Mouse (Mus musculus) neural tube, embryonic 12.5 days (tissue): ENCODE results near the gene Gm20388. TPM values are rescaled to one million over a fixed set of nuclear protein-coding genes. Genes with fewer than 3 reads are reported as not detected.

Source experiments
- ATAC-seq: fragments of 200-750 bp; cut with Nextera tagmentation; 2 replicates; pipeline ENCODE4 v1.8.0; 2017; ENCODE audit warnings: low read depth, mild to moderate bottlenecking, moderate TSS enrichment, moderate library complexity; ENCODE audit not compliant: low FRiP score
- H3K27ac ChIP-seq: fragments of 300-500 bp; sonication (generic); 2 replicates; pipeline ENCODE4 v1.5.1; 2016
- H3K27me3 ChIP-seq: fragments of 300-500 bp; sonication (generic); replicated peaks from 2 replicates; pipeline ENCODE4 v1.6.1; 2016; ENCODE audit warnings: mild to moderate bottlenecking
- H3K36me3 ChIP-seq: fragments of 300-500 bp; sonication (generic); 2 replicates; pipeline ENCODE4 v1.6.1; 2016; ENCODE audit warnings: mild to moderate bottlenecking
- H3K4me1 ChIP-seq: fragments of 300-500 bp; sonication (generic); 2 replicates; pipeline ENCODE4 v1.6.1; 2016
- H3K4me2 ChIP-seq: fragments of 300-500 bp; sonication (generic); replicated peaks from 2 replicates; pipeline ENCODE4 v1.6.1; 2016; ENCODE audit warnings: mild to moderate bottlenecking
- H3K4me3 ChIP-seq: fragments of 300-500 bp; sonication (generic); 2 replicates; pipeline ENCODE4 v1.5.1; 2016
- H3K9ac ChIP-seq: fragments of 300-500 bp; sonication (generic); 2 replicates; pipeline ENCODE4 v1.6.1; 2016; ENCODE audit warnings: mild to moderate bottlenecking
- H3K9me3 ChIP-seq: fragments of 300-500 bp; sonication (generic); 2 replicates; pipeline ENCODE4 v1.6.1; 2016; ENCODE audit warnings: mild to moderate bottlenecking
- WGBS: fragments of 180-500 bp; shearing (Covaris S2); methylation state at CpG from one replicate; pipeline ENCODE4 v1.1.7; 2016; 5-methylcytosine and 5-hydroxymethylcytosine counted together
- polyA plus RNA-seq: library from polyadenylated mRNA; unstranded; fragments of >200 nt; fragmentation: Nextera tagmentation; extraction: Ambion mirVana; gene quantifications from 2 replicates; pipeline ENCODE4 v1.2.1, GENCODE M21; 2016

Gene Gm20388
- polyA plus RNA-seq, 1 experiment from 2014 or later, result not detected

GRCm38 (mm10) chr8:122803906-122804761 lies 2893.5 kb downstream of the Gm20388 start:
- H3K27ac ChIP-seq, result peak overlapping the region; percentile 86
- WGBS, result 7% methylated on average over 15 of the region's 15 CpGs
- H3K36me3 ChIP-seq, result peaks cover 4% of the 10 kb centered on the region; the same call in 1 of the 2 replicates
- H3K9me3 ChIP-seq, result no peaks in the 10 kb centered on the region
- H3K4me3 ChIP-seq, result no peak overlapping the region
- 0 out of 2 replicates have a peak overlapping the region, but pooled peaks have one; percentile 14 for H3K9ac ChIP-seq
- ATAC-seq, result peak; percentile 85
- H3K27me3 ChIP-seq, result no peaks in the 10 kb centered on the region
- peak overlapping the region; percentile 37 for H3K4me2 ChIP-seq
- peaks cover 58% of the 10 kb centered on the region for H3K4me1 ChIP-seq

GRCm38 (mm10) chr8:122805349-122805748 lies 2894.7 kb downstream of the Gm20388 start:
- no peak overlapping the region for H3K4me2 ChIP-seq
- no peaks in the 10 kb centered on the region for H3K27me3 ChIP-seq
- no peak overlapping the region for H3K9ac ChIP-seq
- ATAC-seq, result peak; percentile 43; the same call in 1 of the 2 replicates
- peaks cover 61% of the 10 kb centered on the region for H3K4me1 ChIP-seq
- H3K9me3 ChIP-seq, result no peaks in the 10 kb centered on the region
- no peaks in the 10 kb centered on the region for H3K36me3 ChIP-seq
- WGBS, result 22% methylated on average over 3 of the region's 3 CpGs
- H3K27ac ChIP-seq, result no peak overlapping the region
- no peak overlapping the region for H3K4me3 ChIP-seq

- no peaks in the 10 kb centered on the region for H3K9me3 ChIP-seq
- 50% methylated on average over 7 of the region's 7 CpGs for WGBS
- H3K4me1 ChIP-seq, result peaks cover 76% of the 10 kb centered on the region
- peak overlapping the region; percentile 79 for H3K27ac ChIP-seq
- H3K4me3 ChIP-seq, result no peak overlapping the region
- H3K36me3 ChIP-seq, result no peaks in the 10 kb centered on the region
- no peak for ATAC-seq
- no peaks in the 10 kb centered on the region for H3K27me3 ChIP-seq
- no peak overlapping the region for H3K9ac ChIP-seq
- 0 out of 2 replicates have a peak overlapping the region, but pooled peaks have one; percentile 7 for H3K4me2 ChIP-seq
Observed at GRCm38 (mm10) chr8:122806956-122807538, 2896.4 kb downstream of the Gm20388 start.

GRCm38 (mm10) chr8:122807907-122808306 lies 2897.3 kb downstream of the Gm20388 start:
- Histone ChIP-seq H3K9me3 (no peaks in the 10 kb centered on the region), H3K4me1 (peaks cover 79% of the 10 kb centered on the region), H3K4me3 (no peak overlapping the region), H3K36me3 (no peaks in the 10 kb centered on the region), H3K4me2 (no peak overlapping the region), H3K27ac (no peak overlapping the region), H3K27me3 (no peaks in the 10 kb centered on the region), H3K9ac (0 out of 2 replicates have a peak overlapping the region, but pooled peaks have one; percentile 29)
- ATAC-seq, result no peak
- WGBS, result 87% methylated on average over 4 of the region's 4 CpGs

- peaks cover 73% of the 10 kb centered on the region for H3K4me1 ChIP-seq
- 78% methylated on average over 8 of the region's 8 CpGs for WGBS
Observed at GRCm38 (mm10) chr8:122810376-122810775, 2899.7 kb downstream of the Gm20388 start.

GRCm38 (mm10) chr8:122811870-122812494 lies 2901.3 kb downstream of the Gm20388 start:
- H3K4me3 ChIP-seq, result no peak overlapping the region
- H3K27me3 ChIP-seq, result no peaks in the 10 kb centered on the region
- H3K27ac ChIP-seq, result peak overlapping the region; percentile 34
- H3K9ac ChIP-seq, result no peak overlapping the region
- H3K4me2 ChIP-seq, result no peak overlapping the region
- ATAC-seq, result peak; percentile 63
- no peaks in the 10 kb centered on the region for H3K9me3 ChIP-seq
- WGBS, result 65% methylated on average over 16 of the region's 16 CpGs
- H3K36me3 ChIP-seq, result peaks cover 7% of the 10 kb centered on the region; the same call in 1 of the 2 replicates
- peaks cover 57% of the 10 kb centered on the region for H3K4me1 ChIP-seq

More at GRCm38 (mm10) chr8:122810376-122810775, 2899.7 kb downstream of the Gm20388 start:
- no peak for ATAC-seq
- H3K9ac ChIP-seq, result no peak overlapping the region
- peak overlapping the region; percentile 15; the same call in 1 of the 2 replicates for H3K27ac ChIP-seq
- H3K27me3 ChIP-seq, result no peaks in the 10 kb centered on the region
- no peaks in the 10 kb centered on the region for H3K9me3 ChIP-seq
- H3K36me3 ChIP-seq, result peaks cover 4% of the 10 kb centered on the region; the same call in 1 of the 2 replicates
- H3K4me2 ChIP-seq, result no peak overlapping the region
- no peak overlapping the region for H3K4me3 ChIP-seq

GRCm38 (mm10) chr8:122812610-122813250 lies 2902.1 kb downstream of the Gm20388 start:
- Histone ChIP-seq H3K9me3 (no peaks in the 10 kb centered on the region), H3K27me3 (no peaks in the 10 kb centered on the region), H3K4me1 (peaks cover 55% of the 10 kb centered on the region), H3K9ac (no peak overlapping the region), H3K27ac (peak overlapping the region; percentile 34; the same call in 1 of the 2 replicates), H3K36me3 (peaks cover 7% of the 10 kb centered on the region; the same call in 1 of the 2 replicates), H3K4me3 (no peak overlapping the region), H3K4me2 (no peak overlapping the region)
- 76% methylated on average over 14 of the region's 14 CpGs for WGBS
- ATAC-seq, result no peak

GRCm38 (mm10) chr8:122814608-122815007 lies 2904.0 kb downstream of the Gm20388 start:
- H3K9me3 ChIP-seq, result no peaks in the 10 kb centered on the region
- H3K27ac ChIP-seq, result no peak overlapping the region
- ATAC-seq, result no peak
- WGBS, result 17% methylated on average over 7 of the region's 7 CpGs
- H3K27me3 ChIP-seq, result no peaks in the 10 kb centered on the region
- no peak overlapping the region for H3K4me3 ChIP-seq
- no peak overlapping the region for H3K9ac ChIP-seq
- H3K4me1 ChIP-seq, result peaks cover 54% of the 10 kb centered on the region
- peaks cover 7% of the 10 kb centered on the region; the same call in 1 of the 2 replicates for H3K36me3 ChIP-seq
- no peak overlapping the region for H3K4me2 ChIP-seq

GRCm38 (mm10) chr8:122816965-122817364 lies 2906.3 kb downstream of the Gm20388 start:
- WGBS, result 93% methylated on average over 6 of the region's 6 CpGs
- H3K36me3 ChIP-seq, result peaks cover 7% of the 10 kb centered on the region; the same call in 1 of the 2 replicates
- H3K27ac ChIP-seq, result no peak overlapping the region
- H3K9me3 ChIP-seq, result no peaks in the 10 kb centered on the region
- no peak for ATAC-seq
- H3K27me3 ChIP-seq, result no peaks in the 10 kb centered on the region
- H3K9ac ChIP-seq, result no peak overlapping the region
- no peak overlapping the region for H3K4me3 ChIP-seq
- no peak overlapping the region for H3K4me2 ChIP-seq
- peaks cover 37% of the 10 kb centered on the region for H3K4me1 ChIP-seq

GRCm38 (mm10) chr8:122817724-122818496 lies 2907.3 kb downstream of the Gm20388 start:
- Histone ChIP-seq H3K36me3 (peaks cover 7% of the 10 kb centered on the region; the same call in 1 of the 2 replicates), H3K4me2 (no peak overlapping the region), H3K4me3 (no peak overlapping the region), H3K9ac (0 out of 2 replicates have a peak overlapping the region, but pooled peaks have one; percentile 40), H3K27me3 (no peaks in the 10 kb centered on the region), H3K27ac (no peak overlapping the region), H3K9me3 (no peaks in the 10 kb centered on the region), H3K4me1 (peaks cover 28% of the 10 kb centered on the region)
- WGBS, result 57% methylated on average over 13 of the region's 13 CpGs
- ATAC-seq, result no peak

GRCm38 (mm10) chr8:122819776-122820175 lies 2909.1 kb downstream of the Gm20388 start:
- H3K36me3 ChIP-seq, result peaks cover 5% of the 10 kb centered on the region; the same call in 1 of the 2 replicates
- no peak for ATAC-seq
- no peak overlapping the region for H3K9ac ChIP-seq
- 51% methylated on average over 11 of the region's 11 CpGs for WGBS
- H3K4me3 ChIP-seq, result no peak overlapping the region
- H3K9me3 ChIP-seq, result no peaks in the 10 kb centered on the region
- no peak overlapping the region for H3K4me2 ChIP-seq
- H3K27ac ChIP-seq, result no peak overlapping the region
- H3K4me1 ChIP-seq, result peaks cover 14% of the 10 kb centered on the region
- H3K27me3 ChIP-seq, result no peaks in the 10 kb centered on the region
